Mouse (Mus musculus) brain, embryonic 14.5 days (tissue): ENCODE measurements at regions not wholly inside any gene's neighbourhood (a gene's known extent, or its start where the extent isn't known, plus 50 kb on each side); places are given as distances from the start of the nearest gene placed in this dataset.

ENCODE experiments used
- CTCF ChIP-seq: fragments of 200-500 bp; IDR thresholded peaks from 2 replicates; pipeline ENCODE4 v1.5.1; 2012; ENCODE audit warnings: inconsistent platforms, mild to moderate bottlenecking, moderate library complexity, borderline replicate concordance; ENCODE audit not compliant: insufficient read depth, insufficient read length; ENCODE audit errors: extremely low read depth
- POLR2A ChIP-seq: fragments of 200-500 bp; IDR thresholded peaks from 2 replicates; pipeline ENCODE4 v1.6.1; 2012; ENCODE audit warnings: mild to moderate bottlenecking, inconsistent platforms, borderline replicate concordance; ENCODE audit not compliant: poor library complexity, insufficient read depth, insufficient read length, severe bottlenecking; ENCODE audit errors: extremely low read depth

- TF ChIP-seq CTCF (no peak), POLR2A (no peak)
Measured at GRCm38 (mm10) chr13:72691783-72692729, 63.4 kb downstream of the Irx2 start.
